Mouse (Mus musculus) heart, embryonic 14.5 days (tissue): ENCODE results near the gene Agtr1a. TPM values are rescaled to one million over a fixed set of nuclear protein-coding genes. Genes with fewer than 3 reads are reported as not detected.

ENCODE experiments used
- ATAC-seq: fragments of 200-750 bp; cut with Nextera tagmentation; 2 replicates; pipeline ENCODE4 v1.8.0; 2017; ENCODE audit warnings: low read depth, moderate TSS enrichment; ENCODE audit not compliant: insufficient number of reproducible peaks, insufficient read depth, low FRiP score
- H3K27ac ChIP-seq, 2 experiments: fragments of 200-500 bp in 1 of 2; fragments of 300-500 bp in 1 of 2; sonication (generic) in 1 of 2; replicated peaks in 1 of 2; 2 replicates each; pipeline ENCODE4 v1.5.1; 2012 to 2014; ENCODE audit warnings: low read depth in 2 of 2, low read length in 2 of 2, control low read depth in 1 of 2, mild to moderate bottlenecking in 1 of 2, mixed read lengths in 1 of 2; ENCODE audit not compliant: control insufficient read depth in 1 of 2, insufficient read depth in 1 of 2
- H3K27me3 ChIP-seq: fragments of 300-500 bp; sonication (generic); 2 replicates; pipeline ENCODE4 v1.6.1; 2014; ENCODE audit warnings: mild to moderate bottlenecking, low read length, control low read depth; ENCODE audit not compliant: control insufficient read depth, insufficient read depth
- H3K36me3 ChIP-seq: fragments of 300-500 bp; sonication (generic); 2 replicates; pipeline ENCODE4 v1.6.1; 2014; ENCODE audit warnings: mild to moderate bottlenecking, control low read depth, low read length, mixed read lengths; ENCODE audit not compliant: control insufficient read depth, insufficient read depth
- H3K4me1 ChIP-seq, 2 experiments: fragments of 200-500 bp in 1 of 2; fragments of 300-500 bp in 1 of 2; sonication (generic) in 1 of 2; 2 replicates each; pipeline ENCODE4 v1.6.1; 2012 to 2014; ENCODE audit warnings: low read length in 2 of 2, control low read depth in 1 of 2, mixed read lengths in 1 of 2; ENCODE audit not compliant: control insufficient read depth in 2 of 2, insufficient read depth in 2 of 2
- H3K4me2 ChIP-seq: fragments of 300-500 bp; sonication (generic); 2 replicates; pipeline ENCODE4 v1.6.1; 2014; ENCODE audit warnings: mild to moderate bottlenecking, low read length
- H3K4me3 ChIP-seq, 2 experiments: fragments of 200-500 bp in 1 of 2; fragments of 300-500 bp in 1 of 2; sonication (generic) in 1 of 2; 2 replicates each; pipeline ENCODE4 v1.5.1; 2012 to 2014; ENCODE audit warnings: low read length in 2 of 2, mild to moderate bottlenecking in 2 of 2, control low read depth in 1 of 2, low read depth in 1 of 2, moderate library complexity in 1 of 2; ENCODE audit not compliant: control insufficient read depth in 1 of 2, insufficient read depth in 1 of 2
- H3K9ac ChIP-seq: fragments of 300-500 bp; sonication (generic); 2 replicates; pipeline ENCODE4 v1.6.1; 2014; ENCODE audit warnings: mild to moderate bottlenecking, low read length
- H3K9me3 ChIP-seq: fragments of 300-500 bp; sonication (generic); 2 replicates; pipeline ENCODE4 v1.6.1; 2016; ENCODE audit warnings: low read length, control low read depth; ENCODE audit not compliant: control insufficient read depth
- WGBS: fragments of 180-500 bp; shearing (Covaris S2); extraction: QIAGEN DNeasy Blood & Tissue Kit; methylation state at CpG from one replicate; pipeline ENCODE4 v1.1.7; 2014; 5-methylcytosine and 5-hydroxymethylcytosine counted together
- polyA plus RNA-seq: library from polyadenylated mRNA; unstranded; fragments of >200 nt; fragmentation: Nextera tagmentation; extraction: Ambion mirVana; gene quantifications from 2 replicates; pipeline ENCODE4 v1.2.1, GENCODE M21; 2014

Gene Agtr1a
- polyA plus RNA-seq, 1 experiment from 2014 or later, result 15.9 TPM

DNA sequence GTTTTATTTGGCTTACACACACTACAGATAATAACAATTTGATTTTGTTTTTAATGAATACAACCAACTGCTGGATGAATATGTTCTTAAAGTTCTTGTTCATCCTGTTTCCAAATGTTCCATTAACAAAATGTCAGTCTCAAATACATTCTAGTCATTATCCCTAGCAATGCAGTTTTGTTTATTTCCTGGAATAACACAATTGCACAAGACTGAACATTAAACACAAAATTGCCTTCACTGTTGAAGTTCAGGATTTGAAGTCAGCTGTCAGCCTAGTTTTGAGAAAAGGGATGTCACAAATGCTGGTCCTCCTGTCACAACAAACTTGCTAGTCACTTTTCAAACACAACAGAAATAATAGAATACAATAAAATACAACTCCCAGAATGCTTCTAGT lies 12.1 kb downstream of the Agtr1a start:
- Histone ChIP-seq H3K27me3 (no peaks in the 10 kb centered on the region), H3K9ac (no peak overlapping the region), H3K36me3 (no peaks in the 10 kb centered on the region), H3K4me1 (peaks cover 4 to 20% of the 10 kb centered on the region in 2 experiments; a peak in 3 of 4 replicates), H3K27ac (no peak overlapping the region), H3K9me3 (no peaks in the 10 kb centered on the region), H3K4me3 (no peak overlapping the region), H3K4me2 (no peak overlapping the region)
- ATAC-seq, result no peak

DNA sequence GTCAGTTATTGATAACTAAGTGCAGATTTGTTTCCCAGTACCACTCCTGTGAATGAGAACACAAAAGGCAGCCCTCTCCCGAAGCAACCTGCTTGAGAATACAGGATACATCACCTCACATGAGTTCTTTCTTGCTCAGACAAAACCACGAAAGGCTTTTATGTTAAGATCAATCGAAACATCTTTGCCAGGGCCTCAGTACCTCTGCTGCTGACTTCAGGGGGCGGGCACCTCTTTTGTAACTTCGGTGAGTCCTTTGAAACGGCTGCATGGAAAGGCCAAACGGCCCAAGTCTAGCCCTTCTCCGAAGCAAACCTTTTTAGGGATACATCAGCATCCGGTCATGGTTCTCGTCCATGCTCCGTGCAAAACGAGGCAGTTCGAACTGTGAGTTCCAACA lies 15.7 kb downstream of the Agtr1a start:
- Histone ChIP-seq H3K9me3 (no peaks in the 10 kb centered on the region), H3K36me3 (no peaks in the 10 kb centered on the region), H3K27ac (no peak overlapping the region), H3K9ac (no peak overlapping the region), H3K4me3 (no peak overlapping the region), H3K4me2 (no peak overlapping the region), H3K4me1 (0 out of 4 replicates have a peak, but pooled peaks cover 0 to 2% of the 10 kb centered on the region in 2 experiments), H3K27me3 (no peaks in the 10 kb centered on the region)
- WGBS, result 82% methylated on average over 13 of the region's 13 CpGs
- ATAC-seq, result no peak

DNA sequence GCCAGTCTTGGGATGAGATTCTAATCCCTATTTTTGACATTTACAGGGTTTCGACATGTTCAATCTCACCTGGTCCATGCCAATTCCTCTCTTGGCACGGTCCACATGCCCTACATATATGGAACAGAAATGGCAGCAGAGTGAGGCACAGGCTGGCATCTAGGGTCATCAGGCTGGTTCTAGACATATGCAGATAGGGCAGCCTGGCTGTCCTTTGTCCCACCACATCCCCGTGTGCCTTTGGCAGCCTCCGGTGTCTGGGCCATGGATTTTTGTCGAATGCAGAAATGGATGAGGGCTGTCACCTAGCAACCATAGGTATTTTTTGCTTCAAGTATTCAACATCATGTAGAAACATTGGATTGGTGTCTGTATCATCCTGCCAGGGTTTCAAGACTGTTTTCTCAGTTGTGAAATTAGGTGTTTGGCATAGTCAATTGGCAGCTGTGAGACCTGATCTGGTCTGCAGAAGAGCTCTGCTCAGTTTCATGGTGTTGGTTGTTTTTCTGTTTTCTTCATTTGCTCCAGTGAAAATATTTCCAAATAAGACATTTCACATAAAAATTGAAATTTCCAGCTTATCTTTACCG lies 18.8 kb downstream of the Agtr1a start:
- Histone ChIP-seq H3K27ac (no peak overlapping the region), H3K4me3 (no peak overlapping the region), H3K9ac (no peak overlapping the region), H3K4me2 (no peak overlapping the region), H3K4me1 (no peaks in the 10 kb centered on the region), H3K27me3 (no peaks in the 10 kb centered on the region), H3K36me3 (no peaks in the 10 kb centered on the region), H3K9me3 (no peaks in the 10 kb centered on the region)
- 93% methylated on average over 6 of the region's 6 CpGs for WGBS
- ATAC-seq, result no peak

DNA sequence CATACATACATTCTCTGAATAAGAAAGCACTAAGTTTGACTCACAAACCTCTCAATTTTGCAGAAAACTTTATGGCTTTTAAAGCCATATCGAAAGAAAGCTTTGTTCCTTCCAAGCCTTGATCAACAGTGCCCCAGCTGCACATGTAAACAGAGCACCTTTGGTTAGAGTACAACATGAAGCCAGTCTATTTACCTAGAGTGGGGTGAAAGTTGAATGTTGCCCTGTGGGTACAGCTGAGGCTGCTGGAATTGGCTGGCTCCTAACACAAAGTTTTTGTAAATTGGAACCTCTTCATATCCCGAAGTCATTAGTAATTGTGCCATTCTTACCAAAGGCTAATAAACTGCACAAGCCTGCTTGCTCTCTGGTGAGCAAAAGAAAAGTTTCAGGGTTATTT lies 19.7 kb downstream of the Agtr1a start:
- no peaks in the 10 kb centered on the region for H3K27me3 ChIP-seq
- no peak overlapping the region for H3K4me2 ChIP-seq
- 87% methylated on average over 2 of the region's 2 CpGs for WGBS
- no peak overlapping the region for H3K9ac ChIP-seq
- ATAC-seq, result no peak
- no peaks in the 10 kb centered on the region for H3K36me3 ChIP-seq
- H3K9me3 ChIP-seq, result no peaks in the 10 kb centered on the region
- H3K27ac ChIP-seq, result no peak overlapping the region
- no peak overlapping the region for H3K4me3 ChIP-seq
- H3K4me1 ChIP-seq, result peaks cover 0 to 6% of the 10 kb centered on the region in 2 experiments; a peak in 1 of 4 replicates

DNA sequence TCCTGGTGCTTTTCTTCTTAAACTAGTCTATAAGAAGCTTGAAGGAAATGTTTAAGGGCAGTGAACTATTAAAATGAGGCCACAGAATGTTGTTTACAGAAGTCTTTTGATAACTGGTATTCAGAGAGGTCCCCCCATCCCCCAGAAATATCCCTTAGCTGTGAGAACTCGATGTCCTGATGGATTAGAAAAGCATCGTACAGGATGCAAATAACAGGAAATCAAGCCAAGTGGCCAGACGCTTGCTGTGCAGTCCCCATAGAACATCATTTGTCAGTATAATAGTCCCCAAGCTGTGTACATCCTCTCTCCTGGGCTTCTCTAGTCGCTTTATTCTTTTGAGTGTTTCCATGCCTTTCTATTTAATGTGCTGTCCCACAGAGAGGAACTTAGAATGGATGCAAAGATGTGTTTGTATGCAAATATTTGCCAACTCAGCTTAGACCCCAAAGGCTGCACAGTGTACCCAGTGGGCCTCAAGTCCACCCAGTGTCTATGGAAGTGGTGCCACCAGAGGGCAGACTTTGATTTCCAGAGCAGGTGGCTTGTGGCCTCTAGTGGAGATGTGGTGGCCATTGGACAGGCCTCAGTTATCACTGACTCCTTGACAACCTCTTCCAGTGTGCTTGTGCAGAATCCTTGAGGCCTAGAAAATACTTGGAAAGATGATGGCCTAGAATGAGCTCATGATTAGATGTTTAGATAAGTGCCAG lies 22.4 kb downstream of the Agtr1a start:
- Histone ChIP-seq H3K4me1 (peaks cover 0 to 6% of the 10 kb centered on the region in 2 experiments; a peak in 2 of 4 replicates), H3K4me3 (no peak overlapping the region), H3K4me2 (no peak overlapping the region), H3K27ac (no peak overlapping the region), H3K9ac (no peak overlapping the region), H3K27me3 (no peaks in the 10 kb centered on the region), H3K36me3 (no peaks in the 10 kb centered on the region), H3K9me3 (no peaks in the 10 kb centered on the region)
- WGBS, result 65% methylated on average over 4 of the region's 4 CpGs
- no peak for ATAC-seq

DNA sequence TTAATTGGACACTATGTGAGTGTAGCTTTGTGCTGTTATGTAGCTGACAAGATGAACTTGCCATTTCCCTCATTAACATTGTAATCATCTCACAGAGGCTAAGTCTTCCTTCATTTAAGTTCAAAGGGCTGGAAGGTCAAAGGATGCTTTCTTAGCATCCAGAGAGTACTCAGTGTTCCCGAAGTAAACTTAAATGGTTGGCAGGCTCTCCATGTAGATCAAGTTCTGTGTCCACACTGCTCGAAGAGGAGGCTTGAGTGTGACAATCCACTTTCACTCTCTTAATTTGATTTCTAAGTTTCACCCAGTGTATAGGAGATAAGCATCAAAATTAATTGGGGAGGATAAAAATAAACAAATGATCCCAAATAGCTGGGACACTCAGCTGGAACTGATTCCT lies 23.6 kb downstream of the Agtr1a start:
- Histone ChIP-seq H3K27ac (no peak overlapping the region), H3K4me3 (no peak overlapping the region), H3K9ac (no peak overlapping the region), H3K4me1 (peaks cover 0 to 9% of the 10 kb centered on the region in 2 experiments; a peak in 2 of 4 replicates), H3K27me3 (no peaks in the 10 kb centered on the region), H3K4me2 (no peak overlapping the region), H3K9me3 (no peaks in the 10 kb centered on the region), H3K36me3 (no peaks in the 10 kb centered on the region)
- no peak for ATAC-seq
- WGBS, result 85% methylated on average over 2 of the region's 2 CpGs

DNA sequence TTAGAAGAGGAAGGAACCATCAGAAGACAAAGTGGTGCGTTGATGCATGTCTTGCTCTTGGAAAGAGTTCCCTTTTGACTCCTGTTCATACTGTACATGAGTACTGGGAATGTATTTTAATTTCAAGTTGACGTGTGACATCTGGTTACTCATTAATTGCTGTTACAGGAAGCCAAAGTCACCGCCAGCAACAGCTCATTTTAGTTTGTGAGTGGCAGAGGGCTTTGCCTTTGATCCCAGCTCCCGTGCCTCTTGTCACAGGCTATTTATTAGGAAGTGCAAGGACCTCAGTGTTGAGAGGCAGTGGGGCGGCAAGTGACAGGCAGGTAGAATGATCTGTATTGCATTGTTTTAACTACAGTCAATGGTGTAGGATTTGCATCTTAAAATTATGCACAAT lies 24.8 kb downstream of the Agtr1a start:
- WGBS, result 46% methylated on average over 5 of the region's 5 CpGs

More for the DNA sequence above, 24.8 kb downstream of the Agtr1a start:
- Histone ChIP-seq H3K27ac (no peak overlapping the region), H3K36me3 (no peaks in the 10 kb centered on the region), H3K4me2 (no peak overlapping the region), H3K27me3 (no peaks in the 10 kb centered on the region), H3K4me3 (no peak overlapping the region), H3K4me1 (peaks cover 0 to 9% of the 10 kb centered on the region in 2 experiments; a peak in 2 of 4 replicates), H3K9ac (no peak overlapping the region), H3K9me3 (no peaks in the 10 kb centered on the region)
- ATAC-seq, result no peak
